Mouse (Mus musculus) CH12.LX (cell line): Measurements from ENCODE around the gene Zfp575.

Experiments used
- CHD1 ChIP-seq: IDR thresholded peaks from 2 replicates; pipeline ENCODE4 v1.6.1; 2012; ENCODE audit warnings: low read depth, low read length, improper control_type of control experiment, inconsistent platforms
- CTCF ChIP-seq, 2 experiments: IDR thresholded peaks in 1 of 2; conservative IDR thresholded peaks in 1 of 2; 2 replicates each; pipeline ENCODE4 v1.5.1; 2011 to 2012; ENCODE audit warnings: low read depth in 2 of 2, low read length in 2 of 2, improper control_type of control experiment in 1 of 2, inconsistent platforms in 1 of 2, mild to moderate bottlenecking in 1 of 2, moderate library complexity in 1 of 2
- EP300 ChIP-seq: IDR thresholded peaks from 2 replicates; pipeline ENCODE4 v1.6.1; 2011; ENCODE audit warnings: low read length, improper control_type of control experiment
- ETS1 ChIP-seq: conservative IDR thresholded peaks from 2 replicates; pipeline ENCODE4 v1.6.1; 2012; ENCODE audit warnings: low read depth, mild to moderate bottlenecking, inconsistent platforms, low read length, improper control_type of control experiment, moderate library complexity
- MAZ ChIP-seq: IDR thresholded peaks from 2 replicates; pipeline ENCODE4 v1.6.1; 2012; ENCODE audit warnings: low read depth, mild to moderate bottlenecking, inconsistent platforms, low read length, improper control_type of control experiment, moderate library complexity
- NRF1 ChIP-seq: IDR thresholded peaks from 2 replicates; pipeline ENCODE4 v1.6.1; 2014; ENCODE audit warnings: low read depth, mild to moderate bottlenecking, inconsistent platforms, low read length, improper control_type of control experiment, moderate library complexity
- POLR2A ChIP-seq: IDR thresholded peaks from 2 replicates; pipeline ENCODE4 v1.6.1; 2011; ENCODE audit warnings: low read depth, mild to moderate bottlenecking, improper control_type of control experiment, low read length
- SIN3A ChIP-seq: IDR thresholded peaks from 2 replicates; pipeline ENCODE4 v1.6.1; 2012; ENCODE audit warnings: low read length, improper control_type of control experiment, inconsistent platforms
- TBP ChIP-seq: conservative IDR thresholded peaks from 2 replicates; pipeline ENCODE4 v1.6.1; 2011; ENCODE audit warnings: low read depth, low read length, improper control_type of control experiment
- ZC3H11A ChIP-seq: IDR thresholded peaks from 2 replicates; pipeline ENCODE4 v1.6.1; 2012; ENCODE audit warnings: low read depth, mild to moderate bottlenecking, inconsistent platforms, low read length, improper control_type of control experiment

DNA sequence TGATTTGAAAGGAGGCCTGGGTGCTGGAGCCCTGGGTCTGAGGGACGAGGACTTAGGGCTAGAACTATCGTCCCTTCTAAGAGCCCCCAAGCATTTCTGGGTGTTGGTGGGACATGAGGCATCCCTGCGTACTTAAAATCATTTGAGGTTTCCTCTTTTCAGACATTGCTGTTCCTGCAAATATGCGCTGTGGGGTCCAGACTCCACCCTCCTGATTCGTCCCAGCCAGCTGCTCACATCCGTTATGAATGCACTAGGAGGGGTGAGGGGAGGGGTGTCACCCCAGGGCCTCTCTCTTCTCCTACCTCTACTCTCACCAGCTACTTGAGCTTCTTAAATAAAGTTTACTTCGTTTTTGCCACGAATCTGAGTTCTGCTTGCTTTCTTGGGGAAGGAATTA is 21.1 kb upstream of the Zfp575 start:
- no peak for TF ChIP-seq ZC3H11A
- TF ChIP-seq CTCF (conservative IDR thresholded peaks at IDR 0.05 in 1 of 2, IDR thresholded peaks at IDR 0.05 in 1 of 2; ENCODE audit: low read depth in 2 of 2, low read length in 2 of 2): no peak
- no peak for TF ChIP-seq EP300
- TF ChIP-seq MAZ: no peak
- TF ChIP-seq CHD1: no peak
- TF ChIP-seq SIN3A: no peak
- no peak for TF ChIP-seq NRF1
- TF ChIP-seq POLR2A: no peak
- TF ChIP-seq TBP: no peak
- no peak for TF ChIP-seq ETS1
